Mouse (Mus musculus) naive thymus-derived CD4-positive, alpha-beta T cell, adult 2 months (primary cell): ENCODE results near the gene Gramd2.
A peak's percentile ranks its signal among the peaks of the same experiment; 100 is the strongest.

Experiments used
- DNase-seq: peaks from one replicate; pipeline ENCODE4 v3.0.0-alpha.2; 2011; ENCODE audit warnings: low read depth

The Gramd2 gene

DNA sequence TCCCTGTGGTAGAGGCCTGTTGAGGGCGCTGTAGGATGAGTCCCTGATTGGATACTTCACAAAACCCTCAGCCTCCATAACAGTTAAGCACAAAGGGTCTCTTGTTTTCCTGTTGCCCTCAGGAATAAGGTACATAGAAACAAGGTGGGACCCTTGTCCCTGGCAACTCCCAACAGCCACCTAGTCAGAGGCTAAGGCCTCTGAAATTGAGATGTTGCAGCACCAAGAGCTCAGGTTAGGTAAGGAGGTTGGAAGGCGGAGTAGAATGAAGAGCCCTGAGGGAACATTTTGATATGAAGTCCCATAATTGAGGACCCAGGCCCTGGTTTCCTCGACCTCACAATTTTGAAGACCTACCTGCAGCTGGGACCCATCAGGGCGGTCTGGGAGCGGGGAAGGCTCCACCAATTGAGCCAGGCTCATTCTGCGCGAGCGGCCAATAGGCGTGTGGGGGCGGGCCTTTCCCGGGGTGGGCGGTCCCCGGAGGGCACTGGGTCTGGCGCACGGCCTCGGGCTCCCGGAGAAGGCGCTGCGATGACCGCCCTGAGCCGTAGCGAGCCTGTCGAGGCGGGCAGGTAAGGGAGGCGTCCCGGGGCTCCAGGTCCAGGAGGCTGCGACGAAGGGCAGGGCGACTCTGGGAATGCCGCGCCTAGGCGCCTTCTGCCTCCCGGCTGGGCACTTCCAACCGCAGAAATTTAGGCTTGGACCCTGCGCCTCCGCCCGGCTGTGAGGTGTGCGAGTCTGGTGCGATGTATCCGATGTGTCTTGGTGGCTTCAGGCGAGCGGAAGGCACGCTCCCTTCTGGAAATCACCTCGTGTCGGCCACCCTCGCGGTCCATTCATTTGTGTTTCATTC is at the start of gene Gramd2:
Gene Gramd2 (plus strand): TSS at position 467 of the 856 bp plus-strand sequence.
- DNase-seq, result no peak

DNA sequence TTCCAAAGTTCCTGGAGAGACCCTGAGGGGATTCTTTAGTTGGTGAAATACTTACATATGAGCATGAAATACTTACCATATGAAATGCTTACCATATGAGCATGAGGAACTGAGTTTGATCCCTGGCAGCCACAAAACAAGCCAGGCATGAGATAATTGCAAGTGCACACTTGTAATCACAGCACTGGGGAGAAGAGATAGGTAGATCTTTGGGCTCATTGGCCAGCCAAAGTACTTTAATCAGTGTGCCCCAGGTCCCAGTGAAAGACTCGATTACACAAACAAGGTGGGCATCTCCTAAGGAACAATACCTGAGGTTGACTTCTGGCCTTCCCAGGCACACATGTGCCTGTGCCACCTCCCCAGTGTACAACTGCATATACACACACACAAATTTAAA is 41.6 kb upstream of the Gramd2 start:
- DNase-seq, result no peak

DNA sequence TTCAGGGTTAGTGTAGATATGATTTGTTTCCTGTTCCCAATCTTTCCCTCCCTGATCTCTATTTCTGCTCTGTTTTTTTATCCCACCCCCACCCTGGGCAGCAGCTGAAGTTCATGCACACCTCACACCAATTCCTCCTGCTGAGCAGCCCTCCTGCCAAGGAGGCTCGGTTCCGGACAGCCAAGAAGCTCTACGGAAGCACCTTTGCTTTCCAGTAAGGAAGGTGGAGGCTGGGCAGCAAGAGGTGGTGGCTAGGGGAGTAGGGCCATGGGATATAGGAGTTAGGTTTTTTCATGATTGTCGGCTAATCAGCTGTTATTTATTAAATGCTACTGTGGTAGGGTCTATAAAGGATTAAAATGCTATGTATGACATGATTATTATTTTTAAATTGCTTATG is 40.0 kb upstream of the Gramd2 start:
- DNase-seq, result no peak

DNA sequence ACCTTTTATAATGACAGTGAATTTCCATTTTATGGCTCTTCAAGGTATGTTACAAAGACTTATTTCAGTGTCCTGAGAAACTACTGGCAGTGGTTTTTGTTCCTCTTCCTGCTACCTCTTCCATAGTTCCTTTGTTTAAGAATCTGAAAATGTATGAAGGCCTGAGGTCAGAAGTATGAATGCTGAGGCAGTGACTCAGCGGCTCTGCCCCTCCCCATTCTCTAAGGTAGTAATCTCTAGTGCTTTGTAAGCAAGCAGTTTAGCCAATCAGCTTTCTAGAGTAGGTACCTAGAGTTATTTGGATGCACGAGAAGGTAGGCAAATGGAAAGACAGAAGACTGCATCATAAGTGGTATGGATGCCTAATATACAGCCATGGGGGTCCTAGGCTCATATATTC is 38.6 kb upstream of the Gramd2 start:
- DNase-seq, result no peak

DNA sequence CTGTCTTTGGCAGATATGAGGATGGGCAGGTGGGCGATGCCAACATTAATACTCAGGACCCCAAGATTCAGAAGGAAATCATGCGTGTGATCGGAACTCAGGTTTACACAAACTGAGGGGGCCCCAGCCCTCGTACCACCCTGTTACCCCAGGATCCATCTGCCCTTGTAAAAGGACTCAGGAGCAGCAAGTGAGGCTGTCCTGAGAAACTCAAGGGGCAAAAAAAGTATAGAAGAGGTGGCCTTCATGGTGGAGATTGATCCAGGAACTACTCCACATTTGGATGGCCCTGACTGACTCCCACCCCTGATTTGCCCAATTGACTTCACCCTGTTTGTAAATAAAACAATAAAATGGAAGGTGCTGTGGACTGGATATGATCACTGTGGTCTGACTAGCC is 30.0 kb upstream of the Gramd2 start:
- DNase-seq, result no peak

DNA sequence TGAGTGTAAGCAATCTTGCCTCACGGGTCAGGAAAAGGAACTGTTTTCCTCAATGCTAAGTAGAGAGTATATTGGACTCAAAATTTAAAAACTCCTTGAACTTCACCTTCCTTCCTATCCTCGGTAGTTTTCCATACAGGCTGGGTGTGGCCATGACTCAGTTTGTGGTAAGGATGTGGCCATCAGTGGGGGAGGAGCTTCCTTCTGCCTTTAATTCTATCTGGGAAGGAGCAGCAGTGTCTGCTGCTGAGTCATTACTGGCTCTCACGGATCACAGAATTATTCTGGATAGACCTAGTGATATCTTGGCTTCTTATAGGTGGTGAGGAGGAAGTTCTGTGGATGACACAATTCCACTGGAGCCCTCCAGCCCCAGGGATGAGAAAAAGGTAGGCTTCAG is 26.6 kb upstream of the Gramd2 start:
- no peak for DNase-seq

DNA sequence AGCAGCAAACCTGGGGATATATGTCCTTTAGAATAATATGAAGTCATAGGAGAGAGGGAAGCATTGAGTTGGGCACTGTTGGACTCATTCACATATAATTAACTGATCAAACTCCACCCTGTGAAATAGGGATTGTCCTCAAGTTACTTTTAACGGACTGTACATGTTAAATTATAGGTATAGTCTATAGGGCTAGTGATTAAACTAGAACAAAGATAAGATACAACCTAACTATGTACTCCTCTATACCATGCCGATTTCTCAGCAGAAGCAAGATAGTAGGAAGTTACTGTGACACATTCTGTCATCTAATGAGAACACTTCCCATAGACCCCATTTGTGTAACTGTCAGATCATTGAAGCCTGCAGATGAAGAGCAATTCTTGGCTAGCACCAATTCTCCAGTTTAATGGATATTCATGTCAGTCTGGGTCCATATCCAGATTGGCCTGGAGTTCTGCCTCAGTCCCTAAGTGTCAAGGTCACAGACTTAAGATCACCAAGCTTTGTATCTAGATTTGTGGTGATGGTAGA is 25.4 kb upstream of the Gramd2 start:
- no peak for DNase-seq

DNA sequence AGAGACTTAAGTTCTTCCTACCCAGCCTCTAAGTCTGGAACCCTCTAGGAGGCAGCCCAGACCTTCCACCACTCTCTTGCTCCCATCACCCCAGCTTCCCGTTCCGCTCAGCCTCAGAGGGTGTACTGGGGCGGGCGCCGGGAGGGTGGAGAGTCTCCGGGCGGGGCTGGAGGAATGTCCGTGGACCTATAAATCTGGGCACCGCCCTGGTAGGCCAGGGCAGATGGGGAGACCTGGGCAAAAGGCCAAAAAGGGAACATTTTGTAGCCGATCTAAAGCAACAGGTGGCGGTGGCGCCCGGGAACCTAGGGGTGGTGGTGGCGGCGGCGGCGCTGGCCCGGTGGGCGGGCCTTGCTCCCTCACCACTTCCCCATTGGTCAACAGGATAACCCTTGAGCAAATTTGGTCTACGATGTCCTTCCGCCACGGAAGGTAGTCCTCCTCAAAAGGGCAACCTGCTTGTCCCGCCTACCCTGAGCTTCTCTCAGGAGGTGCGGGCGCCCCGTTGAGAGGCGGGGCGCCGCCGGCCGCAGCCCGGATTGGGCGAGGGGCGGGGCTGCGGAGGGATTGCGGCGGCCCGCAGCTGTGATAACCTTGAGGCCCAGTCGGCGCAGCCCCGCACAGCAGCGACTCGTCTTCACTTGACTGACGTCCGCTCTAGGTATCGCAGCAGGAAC is 23.8 kb upstream of the Gramd2 start, which contains the start of gene Pkm:
Gene Pkm (plus strand): TSS at position 411 of the 677 bp plus-strand sequence.
- peak; percentile 99 for DNase-seq

DNA sequence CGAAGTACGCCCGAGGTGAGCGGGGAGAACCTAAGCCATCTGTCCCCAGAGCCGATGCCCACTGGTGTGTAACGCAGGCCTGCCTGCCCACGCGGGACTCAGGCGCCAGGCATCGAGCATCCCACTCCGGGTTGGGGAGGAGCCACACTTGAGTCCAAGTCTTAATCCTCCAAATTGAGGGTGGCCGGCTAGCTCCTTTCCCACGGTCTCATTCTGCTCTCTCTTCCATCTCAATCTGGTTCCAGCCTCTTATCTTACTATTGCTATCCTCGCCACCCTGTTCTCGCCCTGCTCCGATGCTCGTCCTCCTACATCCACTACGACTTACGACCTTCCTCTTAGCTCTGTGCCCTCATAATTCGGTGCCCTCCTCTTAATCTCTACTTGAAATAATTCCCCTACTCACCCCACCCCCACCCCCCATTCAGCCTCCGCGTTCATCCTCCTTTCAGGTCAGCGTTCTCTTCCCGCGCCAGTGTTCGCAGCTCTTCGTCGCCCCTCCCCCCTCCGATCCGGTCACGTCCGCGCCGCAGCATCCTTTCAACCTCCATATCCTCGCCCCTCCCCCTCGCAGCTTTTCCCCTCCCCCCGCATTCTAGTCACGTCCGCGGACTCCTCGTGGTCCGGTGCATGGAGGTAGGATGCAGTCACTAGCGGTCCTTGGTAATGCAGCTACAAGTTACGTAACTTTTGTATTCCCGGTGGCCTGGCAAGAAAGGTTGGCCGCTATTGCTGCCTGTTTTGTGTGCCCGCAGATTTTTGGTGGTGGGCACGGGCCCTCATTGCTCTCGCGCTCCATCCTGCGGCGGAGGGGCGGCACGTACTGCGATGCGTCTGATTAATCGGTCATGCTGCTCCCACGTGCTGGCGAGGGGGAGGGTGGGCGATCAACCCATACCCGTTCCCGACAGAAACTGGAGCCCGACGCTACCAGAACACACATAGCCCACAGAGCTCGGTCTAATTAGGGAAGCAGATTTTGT is 23.0 kb upstream of the Gramd2 start:
- peak; percentile 81 for DNase-seq

DNA sequence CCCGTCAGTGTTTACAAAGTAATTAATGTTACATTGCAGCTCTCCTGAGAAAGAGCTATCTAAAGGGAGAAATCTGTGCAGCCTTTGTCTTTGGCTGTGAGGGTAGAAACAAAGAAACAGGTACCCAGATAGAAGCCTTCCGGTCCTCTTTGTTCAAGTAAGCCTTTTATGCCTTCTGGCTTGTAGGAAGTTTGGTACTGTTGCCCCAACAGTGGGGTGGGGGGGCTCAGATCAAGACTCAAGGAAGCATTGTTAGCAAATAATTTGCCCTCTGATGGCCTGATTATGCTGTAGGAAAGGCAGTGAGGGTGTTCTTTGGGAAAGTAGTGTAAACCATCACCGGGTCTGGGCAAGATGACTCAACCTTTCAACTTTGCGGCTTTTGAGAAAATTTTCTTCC is 21.8 kb upstream of the Gramd2 start:
- peak; percentile 56 for DNase-seq

DNA sequence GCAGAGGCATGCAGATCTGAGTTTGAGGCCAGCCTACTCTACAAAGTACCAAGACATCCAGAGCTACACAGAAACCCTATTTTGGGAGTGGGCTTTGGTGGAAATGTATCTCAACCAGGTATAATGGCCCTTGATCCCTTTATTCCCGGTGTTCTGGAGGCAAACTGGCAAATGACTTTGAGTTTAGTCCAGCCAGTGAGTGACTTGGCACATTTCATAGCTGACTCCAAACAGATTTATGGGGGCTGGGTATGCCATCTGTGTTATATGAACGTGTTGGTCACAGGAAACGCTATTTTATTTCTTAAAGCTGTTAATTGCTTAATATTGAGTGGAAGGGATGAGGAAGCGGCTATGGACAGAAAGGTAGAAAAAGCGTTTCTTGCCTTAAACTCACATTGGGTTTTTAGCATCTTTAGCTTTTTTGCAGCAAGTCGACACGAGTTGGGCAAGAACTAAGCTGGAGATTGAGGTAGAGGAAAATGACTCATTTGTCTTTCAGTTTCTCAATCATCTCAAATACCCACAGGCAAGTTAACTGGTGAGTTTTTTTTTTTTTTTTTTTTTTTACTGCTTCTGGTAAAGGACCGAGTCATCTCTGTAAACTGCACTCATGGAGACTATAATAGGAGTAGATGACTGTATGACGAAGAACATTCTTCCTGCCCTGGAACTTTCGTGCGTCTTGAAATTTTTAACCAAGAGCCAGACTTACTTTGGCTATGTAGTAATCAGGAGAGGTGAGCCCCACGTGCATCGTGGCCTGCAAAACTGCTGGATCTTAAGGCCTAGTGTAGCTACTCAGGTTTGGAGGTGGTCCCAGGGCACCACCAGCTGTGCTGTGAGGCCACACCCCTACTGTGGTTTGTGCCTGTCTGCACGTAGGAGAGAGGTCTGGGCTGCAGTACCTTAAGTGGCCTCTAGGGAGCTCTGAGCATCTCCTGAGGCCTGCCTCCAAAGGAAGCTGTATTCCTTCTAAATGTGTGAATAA is 20.6 kb upstream of the Gramd2 start:
- DNase-seq, result peak; percentile 92

DNA sequence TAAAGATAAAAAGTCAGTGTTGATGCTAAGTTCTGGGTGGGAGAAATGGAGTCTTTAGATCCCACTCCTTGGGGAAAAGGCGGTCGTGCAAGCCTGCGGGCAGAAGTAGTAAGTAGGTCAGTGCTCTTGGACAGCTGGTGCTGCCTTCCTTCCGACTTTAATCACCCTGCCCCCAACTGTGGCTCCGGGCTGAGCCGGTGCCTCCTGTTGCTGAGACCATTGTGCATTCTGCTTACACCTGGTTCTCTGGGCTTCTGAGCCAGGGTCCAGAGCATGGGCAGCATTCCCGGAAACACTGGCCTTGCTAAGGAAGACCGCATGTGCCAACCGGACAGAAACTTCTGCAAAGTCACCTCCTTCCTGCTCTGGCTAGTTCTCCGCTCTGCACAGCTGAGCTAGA is 19.5 kb upstream of the Gramd2 start:
- DNase-seq, result no peak

DNA sequence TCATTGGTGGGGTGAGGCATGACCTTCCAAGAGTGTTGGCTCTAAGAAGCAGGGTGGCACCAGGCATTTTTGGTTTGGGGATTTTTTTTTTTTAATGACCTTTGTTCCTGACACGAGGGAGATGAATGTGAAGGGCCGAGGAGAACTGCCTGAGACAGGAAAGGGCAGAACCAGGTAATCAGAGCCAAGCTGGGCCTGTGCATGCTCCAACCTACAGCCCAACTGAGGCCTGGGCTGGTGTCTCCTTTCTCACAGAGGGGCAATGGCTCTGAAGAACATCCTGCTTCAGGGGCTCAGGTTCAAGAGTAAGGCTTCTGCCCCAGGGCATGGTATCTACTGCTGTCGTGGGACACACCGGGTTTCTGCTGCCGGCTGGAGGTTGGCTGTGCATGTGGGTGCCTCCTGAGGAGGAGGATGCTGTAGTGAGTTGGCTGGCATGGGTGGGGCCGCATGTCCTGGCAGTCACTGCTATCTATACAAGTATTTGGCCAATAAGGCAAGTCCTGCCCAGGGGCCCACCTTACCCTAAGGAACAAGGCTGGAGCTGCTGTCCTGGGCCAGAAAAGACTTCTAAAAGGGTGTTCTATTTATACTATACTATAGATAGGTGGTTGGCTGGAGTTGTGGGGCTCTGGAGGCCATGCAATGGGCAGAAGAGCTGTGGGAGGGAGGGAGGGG is 18.5 kb upstream of the Gramd2 start:
- DNase-seq, result no peak

DNA sequence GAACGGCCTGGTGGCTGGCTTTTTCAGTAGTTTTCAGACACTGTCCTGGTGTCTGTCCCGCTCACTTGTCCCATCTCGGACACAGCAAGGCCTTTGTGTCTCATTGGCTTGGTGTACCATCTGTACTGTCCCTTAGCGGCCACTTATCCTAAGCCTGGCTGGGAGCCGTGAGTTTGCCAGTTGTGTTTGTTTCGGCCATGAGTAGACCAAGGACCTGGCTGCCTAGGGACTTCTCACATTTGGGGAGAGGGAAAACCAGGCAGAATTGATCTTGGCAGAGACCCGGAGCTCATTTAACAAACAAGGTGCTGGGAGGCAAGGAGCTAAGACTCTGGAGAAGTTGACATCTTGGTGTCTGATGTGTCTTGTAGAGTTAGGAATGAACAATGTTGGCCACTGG is 16.7 kb upstream of the Gramd2 start:
- no peak for DNase-seq

DNA sequence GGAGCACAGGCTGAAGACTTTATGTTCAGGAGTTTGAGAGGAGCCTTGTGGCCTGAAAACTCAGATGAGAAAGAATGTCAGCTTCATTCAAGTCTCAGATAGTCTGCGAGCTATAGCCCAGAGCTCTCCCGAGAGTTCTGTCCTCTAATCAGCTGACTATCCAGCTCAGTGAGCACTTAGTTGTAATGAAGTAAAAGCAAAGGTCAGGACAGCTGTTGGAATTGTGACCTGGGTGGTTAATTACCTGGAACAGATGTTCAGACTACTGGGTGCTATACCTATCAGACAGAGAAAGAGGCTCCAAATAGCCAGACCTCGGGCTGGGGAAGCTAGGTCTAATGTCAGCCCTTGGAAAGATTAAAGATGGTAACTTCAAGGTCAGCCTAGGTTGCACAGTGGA is 16.0 kb upstream of the Gramd2 start:
- no peak for DNase-seq

DNA sequence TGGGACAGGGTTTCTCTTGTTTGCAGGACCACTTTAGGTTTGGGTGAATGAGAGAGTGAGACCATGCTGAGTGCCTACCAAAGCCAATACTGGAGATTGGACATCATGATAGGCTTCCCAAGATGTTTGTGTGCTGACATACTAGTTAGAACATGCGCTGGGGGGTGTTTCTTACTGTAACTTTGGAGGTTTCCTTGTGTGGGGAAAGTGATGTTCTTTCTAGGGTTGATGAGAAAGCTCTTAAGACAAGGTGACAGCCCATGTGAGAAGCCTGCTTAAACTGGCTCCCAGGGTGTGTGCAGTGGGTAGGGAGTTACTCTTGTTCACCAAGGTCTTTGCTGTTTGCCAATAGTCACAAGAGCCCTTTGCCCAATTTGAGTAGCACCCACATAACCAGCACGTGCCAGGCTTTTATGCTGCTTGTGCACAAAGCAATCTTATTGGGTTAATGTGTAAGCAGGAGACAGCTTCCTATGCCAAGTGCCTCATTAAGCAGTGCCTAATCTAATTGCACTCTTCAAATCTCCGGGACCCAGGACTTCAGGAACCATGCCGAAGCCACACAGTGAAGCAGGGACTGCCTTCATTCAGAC is 15.2 kb upstream of the Gramd2 start:
- no peak for DNase-seq

DNA sequence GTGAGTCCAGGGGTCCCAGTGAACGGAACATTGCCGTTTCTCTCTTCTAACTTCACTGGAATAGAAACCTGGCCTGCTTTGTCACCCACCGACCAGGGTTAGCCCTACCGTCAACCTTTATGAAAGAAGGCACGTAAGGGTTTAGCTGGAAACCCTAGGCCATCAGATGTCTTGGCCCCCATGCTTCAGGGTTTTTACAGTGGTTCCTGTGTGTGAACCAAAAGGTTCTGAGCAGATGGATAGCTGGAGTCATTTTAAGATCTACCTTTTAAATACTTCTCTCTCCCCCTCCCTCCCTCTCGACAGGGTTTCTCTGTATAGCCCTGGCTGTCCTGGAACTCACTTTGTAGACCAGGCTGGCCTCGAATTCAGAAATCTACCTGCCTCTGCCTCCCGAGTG is 13.9 kb upstream of the Gramd2 start:
- DNase-seq, result no peak

DNA sequence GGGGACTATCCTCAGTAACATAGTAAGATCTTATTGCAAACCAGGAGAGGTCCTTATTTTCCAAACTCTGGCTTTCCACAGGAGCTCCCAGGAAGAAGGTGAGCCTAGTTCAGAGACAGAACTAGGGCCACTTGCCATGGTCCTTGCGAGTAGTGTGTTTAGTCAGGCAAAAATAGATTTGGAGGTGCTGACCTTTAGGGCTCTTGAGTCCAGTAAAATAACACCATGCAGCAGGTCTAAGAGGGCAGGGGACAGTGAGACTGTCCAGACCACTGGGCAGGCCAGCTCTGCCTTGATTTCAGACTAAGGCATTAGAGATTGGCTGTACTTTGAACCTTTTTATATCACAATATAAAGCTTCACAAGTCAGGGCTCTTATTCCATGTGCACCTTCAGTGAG is 13.1 kb upstream of the Gramd2 start:
- no peak for DNase-seq

DNA sequence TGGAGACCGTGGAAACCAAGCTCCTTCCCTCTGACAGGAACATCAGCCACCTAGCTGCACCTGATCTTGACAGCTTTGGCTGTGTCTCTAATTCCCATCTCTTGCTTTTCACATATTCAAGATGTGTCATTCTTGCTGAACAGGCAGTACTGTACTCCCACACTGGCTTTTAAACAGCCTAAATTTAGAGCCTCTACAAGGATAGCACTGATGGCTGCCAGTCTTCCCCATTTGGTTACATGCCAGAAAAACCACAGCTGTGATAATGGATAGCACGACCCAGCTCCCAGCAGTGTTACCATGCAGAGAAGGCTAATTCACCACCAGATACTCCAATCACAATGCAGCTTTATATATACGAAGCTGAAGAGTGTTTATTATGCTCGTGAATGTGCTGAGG is 12.7 kb upstream of the Gramd2 start:
- no peak for DNase-seq

DNA sequence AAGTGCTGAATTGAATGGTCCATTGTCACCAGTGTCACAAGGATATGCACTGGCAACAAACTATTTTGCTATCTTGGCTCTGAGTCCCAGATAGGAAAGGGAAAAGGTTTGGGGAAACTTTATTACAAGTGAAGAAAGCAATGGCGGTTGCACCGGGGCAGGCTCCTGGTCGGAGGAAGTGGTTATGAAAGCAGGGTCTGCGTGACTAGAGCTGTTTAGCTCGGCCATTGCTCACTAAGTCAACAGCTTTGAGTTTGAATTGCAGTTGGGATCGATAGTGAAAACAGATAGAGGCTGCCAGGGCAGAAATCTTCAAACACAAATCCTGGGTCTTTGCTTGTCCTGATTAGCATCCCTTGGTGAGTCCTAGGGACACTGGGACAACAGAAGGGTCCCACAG is 12.0 kb upstream of the Gramd2 start:
- DNase-seq, result no peak
